Mouse (Mus musculus) fat pad, adult 2 months (tissue): ENCODE data around the gene Itga5.

Experiments used
- DNase-seq: peaks from one replicate; pipeline ENCODE4 v3.0.0-alpha.2; 2011; ENCODE audit warnings: low read depth, low spot score; ENCODE audit errors: extremely low read depth

Gene Itga5

GRCm38 (mm10) chr15:103341547-103341946, 25.0 kb downstream of the Itga5 start:
- no peak for DNase-seq

DNA sequence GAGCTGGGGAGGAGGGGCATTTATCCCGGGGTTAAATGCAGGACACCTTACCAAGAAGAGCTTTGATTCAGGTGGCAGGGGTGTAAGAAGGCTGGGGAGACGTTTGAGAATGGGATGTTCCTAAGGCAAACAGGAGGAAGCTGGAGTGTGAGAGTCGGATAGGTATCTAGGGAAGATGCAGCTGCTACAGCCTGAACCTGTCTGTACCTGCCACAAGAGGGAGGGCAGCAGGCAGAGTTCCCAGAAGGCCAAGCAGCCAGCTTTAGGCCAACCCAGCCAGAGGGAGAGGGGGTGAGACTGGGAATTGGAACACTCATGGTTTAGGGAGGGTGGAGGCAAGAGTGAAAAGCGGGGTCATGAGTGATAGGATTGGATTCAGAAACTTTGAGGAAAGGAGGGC, 25.8 kb downstream of the Itga5 start:
- no peak for DNase-seq

DNA sequence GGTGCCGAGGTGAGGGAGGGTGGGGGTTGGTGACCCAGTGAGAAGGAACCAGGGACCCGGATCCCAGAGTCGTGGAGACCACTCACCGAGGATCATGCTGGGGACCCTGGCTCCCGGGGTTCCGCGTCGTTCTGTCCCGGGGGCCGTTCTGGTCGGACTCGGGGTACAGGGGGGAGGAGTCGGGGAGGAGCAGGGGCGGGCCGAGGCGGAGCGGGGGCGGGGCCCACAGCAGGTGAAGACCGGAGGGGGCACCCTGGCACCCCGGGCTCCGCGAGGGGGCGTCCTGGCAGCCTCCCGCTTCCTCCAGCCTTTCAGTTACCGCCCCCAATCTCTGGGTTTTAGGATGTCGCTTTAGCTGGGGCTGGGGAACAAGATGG, 26.6 kb downstream of the Itga5 start, which contains the start of gene Zfp385a:
Gene Zfp385a, minus strand, starts transcription at position 133 of the 377 bp plus-strand sequence.
- DNase-seq, result no peak

- DNase-seq, result no peak
Measured at GRCm38 (mm10) chr15:103339166-103339960, 27.2 kb downstream of the Itga5 start.

DNA sequence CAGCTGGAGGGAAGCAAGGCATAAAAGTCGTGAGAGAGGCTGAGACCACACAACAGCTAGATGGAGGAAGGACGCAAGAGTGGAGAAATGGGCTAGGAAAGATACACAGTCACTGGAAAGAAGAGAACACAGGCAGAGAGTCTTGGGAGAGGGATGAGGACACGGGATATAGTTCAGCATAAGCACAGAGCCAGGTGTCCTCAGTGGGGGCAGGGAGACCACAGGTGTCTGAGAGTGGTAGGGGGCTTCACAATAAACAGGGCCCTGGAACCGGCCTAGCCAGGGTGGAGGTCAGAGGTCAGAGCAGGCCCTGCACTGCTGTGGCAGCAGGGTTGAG, 27.8 kb downstream of the Itga5 start:
- DNase-seq, result no peak

DNA sequence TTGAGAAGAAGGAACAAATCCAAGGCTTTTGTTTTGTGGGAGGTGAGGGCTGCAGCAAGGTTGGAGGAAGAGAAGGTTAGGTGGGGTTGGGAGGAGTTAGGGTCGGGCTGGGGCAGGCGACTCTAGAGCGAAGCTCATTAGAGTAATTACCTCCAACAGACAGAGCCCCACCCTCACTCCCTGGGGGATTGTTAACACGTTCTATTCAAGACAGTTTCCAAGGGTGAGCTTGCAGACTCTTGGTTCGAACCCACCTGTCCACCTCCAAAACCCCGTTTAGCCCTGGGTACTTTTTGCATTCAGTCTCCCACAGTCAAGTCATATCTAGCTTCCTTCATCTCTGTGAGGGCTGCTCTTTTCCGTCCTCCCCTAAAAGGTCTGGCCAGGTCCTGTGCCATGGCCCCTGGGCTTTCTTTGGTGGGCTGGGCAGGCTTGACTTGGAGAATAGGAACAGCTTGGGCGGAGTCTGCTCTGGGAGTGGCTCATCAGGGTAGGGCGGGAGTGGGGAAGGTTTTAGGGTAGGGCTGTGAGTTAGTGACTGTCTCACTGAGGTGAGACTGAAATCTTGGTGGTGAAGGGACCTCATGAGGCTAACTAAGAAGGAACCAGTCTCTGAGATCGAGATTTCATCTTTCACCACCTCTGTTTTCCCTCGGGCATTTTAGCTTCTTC, 29.4 kb downstream of the Itga5 start:
- no peak for DNase-seq

DNA sequence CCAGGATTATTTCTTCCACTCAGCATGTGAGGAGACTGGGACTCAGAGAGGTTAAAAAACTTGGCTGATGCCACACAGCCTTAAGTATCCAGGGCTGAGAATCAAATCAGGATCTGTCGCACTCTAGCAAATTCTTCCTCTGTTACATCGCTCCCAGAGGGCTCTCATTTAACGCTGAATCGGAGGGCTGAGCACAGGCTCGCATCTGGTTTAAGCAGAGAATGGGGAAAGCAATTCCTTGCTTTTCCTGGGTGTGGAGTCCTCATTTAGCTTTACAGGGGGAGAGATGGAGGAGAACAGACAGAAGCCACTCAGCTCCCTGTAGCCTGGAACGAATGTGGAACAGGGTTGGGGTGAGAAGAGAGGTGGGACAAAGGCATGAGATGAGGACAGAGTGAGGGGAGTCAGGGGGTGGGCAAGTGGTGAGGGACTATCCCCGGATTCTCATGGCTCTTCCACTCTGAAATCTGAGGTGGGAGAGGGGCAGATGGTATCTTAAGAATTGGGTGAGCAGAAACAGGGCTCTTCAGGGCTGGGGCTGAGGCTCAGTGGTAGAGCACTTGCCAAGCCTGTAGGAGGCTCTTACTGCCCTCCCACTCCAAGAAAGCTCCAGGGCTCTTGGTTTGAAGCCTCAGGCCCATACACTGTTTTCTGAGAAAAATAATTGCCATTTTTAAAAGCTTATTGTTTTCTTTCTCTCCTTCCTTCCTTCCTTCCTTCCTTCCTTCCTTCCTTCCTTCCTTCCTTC, 30.9 kb downstream of the Itga5 start:
- DNase-seq, result no peak

DNA sequence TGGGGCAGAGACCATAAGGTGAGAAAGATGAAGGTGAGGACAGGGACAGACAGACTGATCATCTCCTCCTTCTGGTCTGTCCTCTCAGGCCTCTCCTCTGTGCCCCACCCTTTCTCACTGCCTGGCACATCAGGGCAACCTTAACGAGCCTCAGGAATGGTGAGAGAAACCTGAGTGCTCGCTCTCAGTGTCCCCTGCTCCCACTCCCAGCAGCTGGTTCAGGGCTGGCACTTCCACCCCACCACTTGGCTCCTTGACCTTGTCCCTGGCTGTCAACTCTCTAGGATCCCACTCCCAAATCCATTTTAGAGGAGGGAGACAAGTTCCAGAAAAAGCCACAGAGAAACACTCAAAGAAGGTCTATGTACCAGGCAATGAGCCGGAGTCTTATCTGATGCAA, 31.5 kb downstream of the Itga5 start:
- DNase-seq, result no peak

DNA sequence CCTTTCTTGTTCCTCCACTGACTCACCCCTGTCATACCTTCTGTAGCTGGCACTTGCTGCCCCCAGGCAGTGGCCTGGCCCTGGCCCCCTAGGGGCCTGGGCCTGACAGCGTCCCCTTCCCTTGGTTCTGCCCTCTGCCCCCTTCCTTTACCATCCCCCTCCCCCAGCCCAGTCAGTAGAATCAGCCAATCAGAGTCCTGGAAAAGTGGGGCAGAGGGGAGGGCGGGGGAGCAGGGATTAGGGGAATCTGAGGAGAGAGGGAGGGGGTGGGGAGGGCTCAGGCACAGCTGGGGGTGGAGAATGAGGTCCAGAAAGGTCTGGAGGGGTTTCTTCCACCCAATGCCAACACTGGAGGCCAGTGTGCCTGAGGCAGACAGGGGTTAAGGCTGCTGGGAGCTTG, 32.4 kb downstream of the Itga5 start:
- no peak for DNase-seq

DNA sequence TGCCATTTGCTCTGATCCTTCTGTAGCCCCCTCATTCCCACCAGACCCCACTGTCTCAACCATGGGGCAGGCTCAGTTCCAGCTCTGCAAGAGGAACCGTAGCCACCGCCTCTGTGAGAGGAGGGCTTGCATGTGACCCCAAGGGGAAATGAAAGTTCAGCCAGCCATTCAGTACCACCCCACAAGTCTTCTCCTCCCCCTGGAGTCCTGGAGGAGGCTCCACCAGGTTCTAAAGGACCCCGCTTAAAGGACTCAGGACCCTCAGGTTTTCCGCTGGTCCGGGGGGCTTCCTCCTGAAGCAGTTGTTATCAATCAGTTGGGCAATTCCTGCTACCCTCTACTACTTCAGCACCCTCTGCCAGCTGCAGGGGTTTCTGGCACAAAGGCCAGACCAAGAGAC, 32.8 kb downstream of the Itga5 start:
- no peak for DNase-seq

DNA sequence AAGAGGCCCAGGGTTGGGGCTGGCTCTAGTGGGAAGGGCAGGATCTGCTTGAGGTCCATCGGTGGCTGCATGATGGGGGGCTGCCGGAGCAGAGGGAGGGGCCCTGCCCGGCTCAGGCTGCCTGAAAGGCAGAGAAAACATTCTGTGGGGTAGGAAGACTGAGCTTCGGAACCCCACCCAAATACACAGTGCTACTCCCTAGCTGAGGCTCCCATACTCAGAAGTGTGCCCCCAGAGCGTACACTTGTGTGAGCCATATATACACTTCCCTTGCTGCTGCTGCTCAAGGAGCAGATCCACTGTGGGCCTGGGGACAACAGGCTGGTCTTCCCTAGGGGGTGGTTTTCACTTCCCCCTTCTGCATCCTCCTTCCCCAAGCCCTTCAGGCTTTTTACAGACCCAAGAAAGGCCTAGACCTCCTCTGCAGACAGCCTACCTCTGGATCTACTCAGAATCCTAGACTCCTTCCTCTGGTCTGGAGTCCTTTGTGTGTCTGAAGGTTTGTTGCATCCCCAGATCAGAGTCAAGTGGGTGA, 33.4 kb downstream of the Itga5 start:
- DNase-seq, result no peak

- DNase-seq, result no peak
Measured at GRCm38 (mm10) chr15:103323455-103324247, 42.9 kb downstream of the Itga5 start.

DNA sequence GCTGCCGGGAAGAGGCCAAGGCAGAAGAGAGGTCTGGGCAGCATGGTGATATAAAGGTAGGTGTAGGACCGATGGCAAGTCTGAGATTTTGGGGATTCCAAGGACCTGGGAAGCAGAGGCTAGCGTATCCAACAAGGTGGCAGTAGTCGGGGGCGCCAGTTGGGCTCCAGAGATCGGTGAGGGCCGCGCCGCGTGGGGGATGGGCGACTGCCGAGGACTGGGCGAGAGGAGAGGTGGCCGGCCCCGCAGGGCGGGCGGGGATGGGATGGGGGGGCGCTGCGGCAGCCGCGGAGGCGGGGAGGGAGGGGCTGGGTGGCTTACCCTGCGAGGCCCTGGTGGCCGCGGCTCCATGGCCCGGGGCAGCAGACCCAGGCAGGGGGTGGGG, 43.5 kb downstream of the Itga5 start:
- no peak for DNase-seq

DNA sequence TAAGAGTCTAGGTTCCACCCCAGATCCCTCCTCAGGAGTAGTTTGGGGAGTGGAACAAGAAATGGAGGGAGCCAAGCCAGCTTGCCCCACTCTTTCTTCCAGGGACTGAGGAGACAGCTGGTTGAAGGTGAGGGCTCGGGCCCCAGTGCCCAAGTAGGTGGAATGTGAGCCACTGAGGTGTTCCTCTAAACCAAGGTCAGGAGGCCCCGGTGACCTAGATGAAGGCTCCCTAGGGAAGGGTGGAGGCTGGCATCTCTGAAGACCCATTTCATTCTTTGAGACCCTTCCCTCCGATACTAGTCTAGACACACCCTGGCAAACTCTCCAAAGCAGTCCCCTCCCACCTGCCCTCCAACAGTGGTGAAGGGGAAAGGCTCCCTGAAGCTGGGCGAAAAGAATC, 44.2 kb downstream of the Itga5 start:
- no peak for DNase-seq

GRCm38 (mm10) chr15:103321076-103321475, 45.5 kb downstream of the Itga5 start:
- DNase-seq, result no peak

DNA sequence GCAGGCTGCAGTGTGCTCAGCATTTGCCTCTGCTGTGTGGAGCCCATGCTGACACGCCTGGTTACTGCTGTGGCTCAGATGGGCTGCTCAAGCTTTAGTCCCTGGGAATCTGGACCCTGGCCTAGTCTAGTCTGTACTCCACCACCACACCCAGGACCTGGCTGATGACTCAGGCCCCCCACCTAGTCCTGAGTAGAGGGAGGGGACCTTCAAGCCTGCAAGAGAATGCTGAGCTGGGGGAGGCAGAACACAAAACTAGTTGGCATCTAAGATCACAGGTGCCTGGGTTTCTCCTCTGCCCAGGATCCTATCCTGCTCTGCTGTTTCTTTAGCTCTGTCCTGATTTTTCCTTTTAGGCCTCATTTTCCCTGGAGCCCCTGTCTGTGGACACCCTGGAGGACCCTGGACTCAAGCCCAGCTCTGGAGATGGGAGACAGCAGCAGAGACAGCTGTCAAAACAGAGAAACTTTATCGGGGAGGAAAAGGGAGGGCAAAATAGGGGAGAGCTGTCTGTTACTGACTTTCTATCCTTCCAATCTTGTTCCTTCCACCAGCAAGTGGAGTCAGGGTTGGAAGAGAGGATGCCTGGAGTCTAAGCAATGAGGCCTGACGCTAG, 48.3 kb downstream of the Itga5 start:
- no peak for DNase-seq

GRCm38 (mm10) chr15:103317731-103318130, 48.8 kb downstream of the Itga5 start:
- DNase-seq, result no peak

DNA sequence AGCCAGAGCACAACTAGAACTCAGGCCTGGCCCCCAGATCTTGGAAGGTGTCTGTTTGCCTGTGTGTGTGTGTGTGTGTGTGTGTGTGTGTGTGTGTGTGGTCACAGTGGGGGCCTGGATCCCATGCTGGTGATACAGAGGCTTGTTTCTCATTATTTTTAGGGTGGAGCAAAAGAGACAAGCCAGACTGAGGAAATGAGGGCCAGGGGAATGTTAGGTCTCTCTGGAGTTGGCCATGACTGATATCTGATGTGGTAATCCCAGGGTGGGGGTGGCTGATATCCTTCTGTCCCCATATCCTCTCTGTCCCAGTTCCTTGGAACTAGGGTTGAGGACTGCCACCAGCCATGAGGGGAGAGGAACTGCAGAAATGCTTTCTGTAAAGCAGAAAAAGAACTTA, 49.4 kb downstream of the Itga5 start:
- no peak for DNase-seq

GRCm38 (mm10) chr15:103315979-103316776, 50.4 kb downstream of the Itga5 start:
- DNase-seq, result no peak

GRCm38 (mm10) chr15:103315011-103315502, 51.5 kb downstream of the Itga5 start:
- DNase-seq, result no peak
